In the genomic region with DNA sequence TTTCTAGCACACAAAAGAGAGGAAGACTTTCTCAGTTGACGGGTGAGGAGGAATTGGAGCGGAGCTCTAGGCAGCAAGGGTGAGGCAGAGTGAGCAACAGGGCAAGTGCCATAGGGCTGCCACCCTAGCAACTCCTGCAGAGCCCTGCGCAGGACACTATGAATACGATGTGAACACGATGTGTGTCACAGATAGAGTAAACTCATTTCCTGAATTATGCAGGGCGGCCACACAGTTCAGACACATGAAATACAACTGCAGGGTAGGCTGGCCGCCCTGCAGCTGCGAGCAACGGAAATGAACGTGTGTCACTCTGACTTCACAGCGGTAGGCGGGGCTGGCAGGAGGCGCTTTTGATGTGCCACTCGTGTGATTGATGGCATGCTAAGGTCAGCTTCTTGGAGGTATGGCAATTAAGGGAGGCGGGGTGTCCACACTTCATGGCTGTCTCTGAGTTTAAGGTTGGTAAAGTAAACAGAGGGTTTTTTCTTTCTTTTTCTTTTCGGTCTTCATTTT, we compare ENCODE assay signal across 9 mouse cellular contexts.
DNase-seq lines count a peak whose midpoint lies in the region; ATAC-seq and TF ChIP-seq lines count a peak whose summit lies in the region.
"Had no signal": no experiment of that assay in that cellular context is flagged by ENCODE, and none has a peak within 500 bp of the region (broad histone marks: within the 10 kb centered on the region; RNA-seq: fewer than 3 reads in every experiment).

No protein-coding gene starts in this region.

- peak overlapping the region; percentile 1; the same call in 1 of the 2 replicates for H3K4me2 ChIP-seq in embryonic facial prominence, embryonic 14.5 days (ENCODE audit: low read depth, low read length)
- peak overlapping the region; percentile 44 for H3K4me2 ChIP-seq in kidney, postnatal 0 days (ENCODE audit: low read length)
- H3K4me2 ChIP-seq in stomach, embryonic 15.5 days, result peak overlapping the region; percentile 44
- H3K4me2 ChIP-seq: embryonic facial prominence, embryonic 15.5 days had no signal

- ATAC-seq in embryonic facial prominence, embryonic 14.5 days (ENCODE audit: low read depth), result peak; percentile 24; the same call in 1 of the 2 replicates
- peak; percentile 62; the same call in 1 of the 2 replicates for ATAC-seq in kidney, postnatal 0 days (replicated peaks; ENCODE audit: low FRiP score, low read depth)
- ATAC-seq in stomach, embryonic 15.5 days (ENCODE audit: insufficient read depth, low FRiP score, low read depth), result no peak; the same call in 1 of the 2 replicates

- H3K4me3 ChIP-seq in embryonic facial prominence, embryonic 14.5 days (ENCODE audit: low read depth, low read length), result no peak overlapping the region
- H3K4me3 ChIP-seq in kidney, postnatal 0 days (replicated peaks; ENCODE audit: low read depth, low read length), result no peak overlapping the region; the same call in 1 of the 2 replicates
- H3K4me3 ChIP-seq in stomach, embryonic 15.5 days (replicated peaks), result 0 out of 2 replicates have a peak overlapping the region, but pooled peaks have one; percentile 3
- H3K4me3 ChIP-seq: embryonic facial prominence, embryonic 15.5 days had no signal

- DNase-seq in adrenal gland, postnatal 10 days, result peak; percentile 77
- DNase-seq in embryonic facial prominence, embryonic 14.5 days (ENCODE audit: low spot score), result no peak
- peak; percentile 77 for DNase-seq in kidney, postnatal 0 days (ENCODE audit: low spot score)
- peak; percentile 38 for DNase-seq in lung, postnatal 25 days (ENCODE audit: low spot score)
- DNase-seq in testis, postnatal 10 days (ENCODE audit: low spot score), result no peak
- DNase-seq in retina, embryonic 14.5 days (ENCODE audit: low spot score), result no peak
- no peak for DNase-seq in retina, postnatal 1 day

- peaks cover 29% of the 10 kb centered on the region for H3K4me1 ChIP-seq in embryonic facial prominence, embryonic 14.5 days (ENCODE audit: control insufficient read depth, insufficient read depth, low read length)
- H3K4me1 ChIP-seq in kidney, postnatal 0 days (replicated peaks; ENCODE audit: insufficient read depth, low read length), result peaks cover 19% of the 10 kb centered on the region
- peaks cover 18% of the 10 kb centered on the region for H3K4me1 ChIP-seq in stomach, embryonic 15.5 days

- peak overlapping the region; percentile 53; the same call in 1 of the 2 replicates for H3K27ac ChIP-seq in embryonic facial prominence, embryonic 14.5 days (replicated peaks; ENCODE audit: low read depth, low read length)
- H3K27ac ChIP-seq in kidney, postnatal 0 days, result no peak overlapping the region
- H3K27ac ChIP-seq in stomach, embryonic 15.5 days, result peak overlapping the region; percentile 61; the same call in 1 of the 2 replicates
- H3K27ac ChIP-seq: embryonic facial prominence, embryonic 15.5 days had no signal

- no peak overlapping the region for H3K9ac ChIP-seq in embryonic facial prominence, embryonic 14.5 days (ENCODE audit: low read depth, low read length)
- 0 out of 2 replicates have a peak overlapping the region, but pooled peaks have one; percentile 19 for H3K9ac ChIP-seq in kidney, postnatal 0 days (ENCODE audit: low read depth, low read length)
- H3K9ac ChIP-seq in stomach, embryonic 15.5 days, result no peak overlapping the region
- H3K9ac ChIP-seq: embryonic facial prominence, embryonic 15.5 days had no signal

- H3K9me3 ChIP-seq in embryonic facial prominence, embryonic 14.5 days (ENCODE audit: control insufficient read depth, low read length), result no peaks in the 10 kb centered on the region
- no peaks in the 10 kb centered on the region for H3K9me3 ChIP-seq in kidney, postnatal 0 days (replicated peaks; ENCODE audit: low read length)
- H3K9me3 ChIP-seq in stomach, embryonic 15.5 days, result no peaks in the 10 kb centered on the region
- H3K9me3 ChIP-seq: embryonic facial prominence, embryonic 15.5 days had no signal

- no peak for TF ChIP-seq CTCF in kidney, postnatal 0 days (IDR thresholded peaks at IDR 0.05; ENCODE audit: low read depth)

- 36% methylated on average over 16 of the region's 16 CpGs for WGBS in embryonic facial prominence, embryonic 14.5 days
- WGBS in kidney, postnatal 0 days, result 6% methylated on average over 16 of the region's 16 CpGs
- WGBS in stomach, embryonic 15.5 days, result 12% methylated on average over 16 of the region's 16 CpGs

- no peaks in the 10 kb centered on the region for H3K36me3 ChIP-seq in embryonic facial prominence, embryonic 14.5 days (ENCODE audit: control insufficient read depth, insufficient read depth, low read length)
- H3K36me3 ChIP-seq in kidney, postnatal 0 days (ENCODE audit: insufficient read depth, low read length), result no peaks in the 10 kb centered on the region
- no peaks in the 10 kb centered on the region for H3K36me3 ChIP-seq in stomach, embryonic 15.5 days
- H3K36me3 ChIP-seq: embryonic facial prominence, embryonic 15.5 days had no signal

- H3K27me3 ChIP-seq in embryonic facial prominence, embryonic 14.5 days (replicated peaks; ENCODE audit: control insufficient read depth, insufficient read depth, low read length), result no peaks in the 10 kb centered on the region
- no peaks in the 10 kb centered on the region for H3K27me3 ChIP-seq in kidney, postnatal 0 days (ENCODE audit: insufficient read depth, low read length)
- H3K27me3 ChIP-seq in stomach, embryonic 15.5 days (replicated peaks), result no peaks in the 10 kb centered on the region
- H3K27me3 ChIP-seq: embryonic facial prominence, embryonic 15.5 days had no signal

Comparison
In these comparisons a context has a peak if more than half of its experiments do, and no peak if none do; other contexts are left out.
1. DNase-seq: peak in adrenal gland, postnatal 10 days (single experiment), kidney, postnatal 0 days (single experiment) and lung, postnatal 25 days (single experiment); none in embryonic facial prominence, embryonic 14.5 days (single experiment), testis, postnatal 10 days (single experiment), retina, embryonic 14.5 days (single experiment) and retina, postnatal 1 day (single experiment).
2. Peak in every context shown above with its lines, with median percentiles within 50 percentile points of each other: H3K4me2 ChIP-seq.